Mouse (Mus musculus): ENCODE measurements around the gene Ccdc134. TPM values are rescaled to one million over a fixed set of nuclear protein-coding genes. Genes with fewer than 3 reads are reported as not detected.

Ccdc134 gene
- polyA plus RNA-seq, 1 experiment from 2014 or later: 19.7 TPM

DNA sequence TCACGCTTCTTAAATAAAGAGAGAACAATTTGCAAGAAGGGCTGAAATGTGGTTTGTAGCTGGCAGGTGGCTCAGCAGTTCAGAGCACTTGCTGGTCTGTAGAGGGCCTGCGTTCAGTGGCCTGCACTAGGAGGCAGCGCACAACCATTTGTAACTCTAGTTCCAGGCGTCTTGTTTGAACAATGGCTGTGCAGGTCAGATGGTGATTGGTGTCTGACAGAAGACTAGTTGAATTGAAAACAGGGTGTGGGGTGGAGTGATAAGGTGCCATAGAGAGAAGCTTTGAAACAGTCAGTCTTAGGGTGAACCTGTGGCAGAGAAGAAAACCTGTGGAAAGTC is 36.3 kb downstream of the Ccdc134 start:
- Histone ChIP-seq H3K4me1 (ENCODE audit: control insufficient read depth, insufficient read depth, low read length) (peaks cover 38% of the 10 kb centered on the region), H3K9ac (ENCODE audit: low read length) (no peak overlapping the region), H3K4me3 (ENCODE audit: low read depth, low read length) (no peak overlapping the region), H3K9me3 (ENCODE audit: control insufficient read depth, low read length) (no peaks in the 10 kb centered on the region), H3K27ac (ENCODE audit: low read depth, low read length) (0 out of 2 replicates have a peak overlapping the region, but pooled peaks have one; percentile 44), H3K27me3 (ENCODE audit: control insufficient read depth, insufficient read depth, low read length) (no peaks in the 10 kb centered on the region), H3K4me2 (ENCODE audit: low read depth) (no peak overlapping the region), H3K36me3 (ENCODE audit: control insufficient read depth, insufficient read depth, low read length) (no peaks in the 10 kb centered on the region)
- WGBS: 55% methylated on average over 4 of the region's 4 CpGs
- no peak for ATAC-seq (ENCODE audit: insufficient read depth, low FRiP score, low TSS enrichment)
- no peak for DNase-seq (ENCODE audit: low spot score)

DNA sequence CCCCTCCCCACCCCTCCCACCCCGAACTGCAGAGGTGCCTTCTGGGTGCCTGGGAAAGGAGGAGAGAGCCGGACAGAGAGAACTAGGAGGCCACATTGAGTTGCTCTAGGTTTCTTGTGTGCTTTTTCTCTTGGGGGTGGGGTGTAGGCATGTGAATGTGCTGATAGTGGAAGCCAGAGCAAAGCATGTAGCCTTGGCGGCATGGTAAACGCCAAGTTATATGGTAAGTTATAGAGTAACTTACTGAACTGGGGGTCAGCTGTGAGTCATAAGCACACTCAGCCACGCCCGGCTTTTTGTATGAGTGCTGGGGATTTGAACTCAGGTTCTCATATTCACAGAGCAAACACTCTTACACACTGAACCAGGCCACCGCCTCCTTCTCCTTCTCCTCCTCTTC is 36.8 kb downstream of the Ccdc134 start:
- Histone ChIP-seq H3K4me1 (ENCODE audit: control insufficient read depth, insufficient read depth, low read length) (peaks cover 35% of the 10 kb centered on the region), H3K9me3 (ENCODE audit: control insufficient read depth, low read length) (no peaks in the 10 kb centered on the region), H3K4me2 (ENCODE audit: low read depth) (no peak overlapping the region), H3K36me3 (ENCODE audit: control insufficient read depth, insufficient read depth, low read length) (no peaks in the 10 kb centered on the region), H3K4me3 (ENCODE audit: low read depth, low read length) (no peak overlapping the region), H3K9ac (ENCODE audit: low read length) (no peak overlapping the region), H3K27ac (ENCODE audit: low read depth, low read length) (0 out of 2 replicates have a peak overlapping the region, but pooled peaks have one; percentile 44), H3K27me3 (ENCODE audit: control insufficient read depth, insufficient read depth, low read length) (no peaks in the 10 kb centered on the region)
- DNase-seq (ENCODE audit: low spot score): no peak
- no peak for ATAC-seq (ENCODE audit: insufficient read depth, low FRiP score, low TSS enrichment)
- 77% methylated on average over 7 of the region's 7 CpGs for WGBS

DNA sequence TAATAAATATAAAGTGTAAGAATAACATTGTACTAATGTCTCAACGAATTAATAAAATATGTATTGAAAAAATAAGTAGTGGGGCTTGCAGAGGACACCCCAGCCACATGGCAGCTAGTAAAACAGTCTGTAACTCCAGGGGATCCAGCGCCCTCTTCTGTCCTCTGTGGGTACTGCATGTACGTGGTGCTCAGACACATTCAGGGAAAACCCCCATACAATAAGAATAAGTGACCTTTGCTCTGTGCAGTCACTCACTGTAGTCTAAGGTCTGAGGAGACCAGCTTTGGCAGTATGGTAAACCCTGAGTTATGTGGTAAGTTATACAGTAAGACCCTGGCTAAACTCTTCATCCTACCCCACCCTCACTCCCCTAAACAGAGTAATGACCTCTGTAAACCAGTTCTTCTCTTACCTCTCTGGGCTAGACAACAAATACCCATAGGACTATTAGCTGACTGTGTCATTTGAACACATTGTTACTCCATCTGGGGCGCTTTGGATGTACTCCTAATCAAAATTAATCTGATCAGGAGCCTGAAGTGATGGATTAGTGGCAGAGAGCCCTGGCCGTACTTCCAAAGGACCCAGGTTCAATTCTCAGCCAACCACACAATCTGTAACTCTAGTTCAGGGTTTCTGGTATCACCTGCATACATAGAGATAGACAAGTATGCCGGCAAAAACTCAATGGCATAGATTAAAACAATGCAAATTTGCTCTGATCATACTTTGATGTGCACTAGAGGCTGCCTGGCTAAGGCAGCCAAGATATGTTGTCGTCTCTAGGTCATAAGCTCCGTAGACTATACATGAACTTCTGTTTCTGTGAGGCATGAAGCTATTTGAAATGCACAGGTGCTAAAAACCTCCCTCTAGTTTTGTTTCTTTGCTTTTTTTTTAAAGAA is 37.9 kb downstream of the Ccdc134 start:
- 0 out of 2 replicates have a peak, but pooled peaks cover 3% of the 10 kb centered on the region for H3K36me3 ChIP-seq (ENCODE audit: control insufficient read depth, insufficient read depth, low read length)
- ATAC-seq (ENCODE audit: insufficient read depth, low FRiP score, low TSS enrichment) (no peak), DNase-seq (ENCODE audit: low spot score) (peak; percentile 79)
- no peak overlapping the region for H3K27ac ChIP-seq (ENCODE audit: low read depth, low read length)
- no peak overlapping the region for H3K9ac ChIP-seq (ENCODE audit: low read length)
- H3K27me3 ChIP-seq (ENCODE audit: control insufficient read depth, insufficient read depth, low read length): no peaks in the 10 kb centered on the region
- H3K4me1 ChIP-seq (ENCODE audit: control insufficient read depth, insufficient read depth, low read length): peaks cover 28% of the 10 kb centered on the region
- H3K9me3 ChIP-seq (ENCODE audit: control insufficient read depth, low read length): no peaks in the 10 kb centered on the region
- no peak overlapping the region for H3K4me2 ChIP-seq (ENCODE audit: low read depth)
- 61% methylated on average over 8 of the region's 8 CpGs for WGBS
- H3K4me3 ChIP-seq (ENCODE audit: low read depth, low read length): no peak overlapping the region

DNA sequence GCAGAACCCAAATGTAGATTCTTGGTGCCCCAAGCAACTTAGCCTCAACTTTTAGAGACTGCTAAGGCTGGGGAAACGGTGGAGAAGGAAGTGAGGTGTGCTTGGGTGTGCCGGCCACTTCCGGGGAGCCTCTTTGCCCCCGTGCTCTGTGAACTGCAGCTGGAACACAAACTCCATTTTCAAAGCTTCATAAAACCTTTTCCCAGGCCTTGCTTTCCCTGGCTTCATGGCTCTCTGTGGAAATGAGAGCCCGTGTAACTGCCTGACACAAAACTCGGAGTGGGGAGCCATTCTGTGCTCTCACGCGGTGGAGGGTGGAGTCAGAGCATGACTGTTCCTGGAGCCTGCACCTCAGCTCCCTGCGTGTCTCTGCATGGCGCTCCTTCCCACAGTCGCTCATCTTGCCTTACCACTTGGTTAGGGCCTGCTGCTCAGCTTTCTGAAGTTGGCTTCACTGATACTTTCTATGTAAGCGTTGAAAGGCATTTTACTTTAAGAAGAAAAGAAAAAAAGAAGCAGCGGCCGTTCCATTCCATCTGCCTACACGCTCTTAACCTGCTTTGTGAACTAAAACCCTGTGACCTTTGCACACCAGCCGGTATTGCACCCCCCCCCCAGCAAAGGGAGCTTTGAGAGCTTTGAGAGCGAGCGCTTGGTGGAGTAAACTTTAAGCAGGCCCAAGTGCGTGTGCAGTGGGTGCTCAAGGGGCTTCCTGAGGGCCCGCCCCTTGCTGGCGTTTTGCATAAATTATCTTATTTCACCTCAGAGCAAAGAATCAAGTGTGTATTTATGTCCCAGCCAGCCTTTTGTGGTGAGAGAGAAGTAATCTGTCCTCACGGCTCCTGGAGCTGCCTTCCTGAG is 38.7 kb downstream of the Ccdc134 start:
- Histone ChIP-seq H3K9me3 (ENCODE audit: control insufficient read depth, low read length) (no peaks in the 10 kb centered on the region), H3K27ac (ENCODE audit: low read depth, low read length) (peak overlapping the region; percentile 42; the same call in 1 of the 2 replicates), H3K4me1 (ENCODE audit: control insufficient read depth, insufficient read depth, low read length) (peaks cover 21% of the 10 kb centered on the region), H3K4me3 (ENCODE audit: low read depth, low read length) (no peak overlapping the region), H3K4me2 (ENCODE audit: low read depth) (no peak overlapping the region), H3K36me3 (ENCODE audit: control insufficient read depth, insufficient read depth, low read length) (peaks cover 7% of the 10 kb centered on the region), H3K27me3 (ENCODE audit: control insufficient read depth, insufficient read depth, low read length) (no peaks in the 10 kb centered on the region), H3K9ac (ENCODE audit: low read length) (no peak overlapping the region)
- 59% methylated on average over 22 of the region's 22 CpGs for WGBS
- ATAC-seq (ENCODE audit: insufficient read depth, low FRiP score, low TSS enrichment): no peak
- DNase-seq (ENCODE audit: low spot score): no peak

DNA sequence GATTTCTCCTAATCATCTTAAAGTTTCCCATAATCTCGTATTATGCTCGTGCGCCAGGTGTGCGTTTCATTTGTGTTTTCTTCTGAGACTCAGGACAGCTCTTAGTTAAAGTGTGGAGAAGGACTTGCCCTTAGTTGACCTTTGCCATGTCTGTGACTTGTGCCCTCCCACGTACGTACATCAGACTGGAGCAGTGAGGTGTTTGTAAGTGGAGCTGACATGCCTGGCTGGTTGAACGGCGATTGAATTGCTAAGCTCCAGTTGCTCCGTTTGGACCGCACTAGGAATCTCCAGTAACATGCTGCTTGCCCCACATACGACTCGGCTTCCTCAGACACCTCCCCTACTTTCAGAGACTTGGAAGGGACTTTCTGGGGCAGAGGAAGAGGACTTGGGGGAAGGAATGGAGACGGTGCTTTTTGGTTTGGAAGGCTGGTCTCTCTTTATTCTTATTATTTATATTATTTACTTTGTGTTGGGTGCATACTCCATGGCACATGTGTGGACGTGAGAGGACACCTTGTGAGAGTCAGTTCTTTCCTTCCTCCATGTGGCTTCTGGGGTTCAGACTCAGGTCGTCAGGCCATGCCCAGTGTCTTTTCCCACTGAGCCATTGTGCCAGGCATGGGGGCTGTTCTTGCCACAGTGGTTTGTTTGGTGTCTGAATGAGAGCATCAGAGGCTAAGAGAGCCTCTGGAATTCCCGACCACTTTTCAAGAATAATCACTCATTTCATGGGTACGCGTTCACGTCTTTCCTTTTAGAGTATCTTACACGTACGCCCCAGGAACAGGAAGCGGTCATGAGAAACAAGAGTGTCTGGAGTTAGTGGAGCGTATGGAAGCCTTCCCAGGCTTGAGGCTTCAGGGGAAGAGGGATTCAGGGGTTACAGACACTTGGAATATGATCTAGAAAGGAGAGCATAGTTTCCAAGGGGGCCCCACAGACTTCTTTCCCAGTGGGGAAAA is 39.8 kb downstream of the Ccdc134 start:
- Histone ChIP-seq H3K4me3 (ENCODE audit: low read depth, low read length) (no peak overlapping the region), H3K9ac (ENCODE audit: low read length) (no peak overlapping the region), H3K27me3 (ENCODE audit: control insufficient read depth, insufficient read depth, low read length) (no peaks in the 10 kb centered on the region), H3K27ac (ENCODE audit: low read depth, low read length) (no peak overlapping the region), H3K9me3 (ENCODE audit: control insufficient read depth, low read length) (no peaks in the 10 kb centered on the region), H3K36me3 (ENCODE audit: control insufficient read depth, insufficient read depth, low read length) (peaks cover 7% of the 10 kb centered on the region), H3K4me1 (ENCODE audit: control insufficient read depth, insufficient read depth, low read length) (peaks cover 19% of the 10 kb centered on the region), H3K4me2 (ENCODE audit: low read depth) (no peak overlapping the region)
- ATAC-seq (ENCODE audit: insufficient read depth, low FRiP score, low TSS enrichment): no peak
- 69% methylated on average over 23 of the region's 23 CpGs for WGBS
- DNase-seq (ENCODE audit: low spot score): no peak

DNA sequence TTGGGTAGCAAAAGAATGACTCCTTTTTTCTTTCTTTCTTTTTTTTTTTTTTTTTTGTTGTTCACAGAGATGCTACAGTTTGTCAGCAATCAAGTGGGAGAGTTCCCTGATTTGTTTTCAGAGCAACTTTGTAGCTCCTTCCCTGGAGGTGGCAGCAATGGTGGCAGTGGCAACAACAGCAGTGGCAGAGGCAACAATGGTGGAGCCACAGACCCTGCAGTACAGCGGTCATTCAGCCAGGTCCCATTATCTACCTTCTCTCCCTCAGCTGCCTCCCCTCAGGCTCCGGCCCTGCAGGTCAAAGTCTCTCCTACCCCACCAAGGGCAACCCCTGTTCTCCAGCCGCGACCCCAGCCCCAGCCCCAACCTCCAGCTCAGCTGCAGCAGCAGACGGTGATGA is 41.9 kb downstream of the Ccdc134 start:
- no peaks in the 10 kb centered on the region for H3K27me3 ChIP-seq (ENCODE audit: control insufficient read depth, insufficient read depth, low read length)
- peaks cover 15% of the 10 kb centered on the region for H3K36me3 ChIP-seq (ENCODE audit: control insufficient read depth, insufficient read depth, low read length)
- H3K9me3 ChIP-seq (ENCODE audit: control insufficient read depth, low read length): no peaks in the 10 kb centered on the region
- ATAC-seq (ENCODE audit: insufficient read depth, low FRiP score, low TSS enrichment) (no peak), DNase-seq (ENCODE audit: low spot score) (no peak)
- no peak overlapping the region for H3K4me3 ChIP-seq (ENCODE audit: low read depth, low read length)
- H3K4me1 ChIP-seq (ENCODE audit: control insufficient read depth, insufficient read depth, low read length): peaks cover 19% of the 10 kb centered on the region
- WGBS: 65% methylated on average over 5 of the region's 5 CpGs
- no peak overlapping the region for H3K4me2 ChIP-seq (ENCODE audit: low read depth)
- H3K27ac ChIP-seq (ENCODE audit: low read depth, low read length): no peak overlapping the region
- H3K9ac ChIP-seq (ENCODE audit: low read length): no peak overlapping the region

DNA sequence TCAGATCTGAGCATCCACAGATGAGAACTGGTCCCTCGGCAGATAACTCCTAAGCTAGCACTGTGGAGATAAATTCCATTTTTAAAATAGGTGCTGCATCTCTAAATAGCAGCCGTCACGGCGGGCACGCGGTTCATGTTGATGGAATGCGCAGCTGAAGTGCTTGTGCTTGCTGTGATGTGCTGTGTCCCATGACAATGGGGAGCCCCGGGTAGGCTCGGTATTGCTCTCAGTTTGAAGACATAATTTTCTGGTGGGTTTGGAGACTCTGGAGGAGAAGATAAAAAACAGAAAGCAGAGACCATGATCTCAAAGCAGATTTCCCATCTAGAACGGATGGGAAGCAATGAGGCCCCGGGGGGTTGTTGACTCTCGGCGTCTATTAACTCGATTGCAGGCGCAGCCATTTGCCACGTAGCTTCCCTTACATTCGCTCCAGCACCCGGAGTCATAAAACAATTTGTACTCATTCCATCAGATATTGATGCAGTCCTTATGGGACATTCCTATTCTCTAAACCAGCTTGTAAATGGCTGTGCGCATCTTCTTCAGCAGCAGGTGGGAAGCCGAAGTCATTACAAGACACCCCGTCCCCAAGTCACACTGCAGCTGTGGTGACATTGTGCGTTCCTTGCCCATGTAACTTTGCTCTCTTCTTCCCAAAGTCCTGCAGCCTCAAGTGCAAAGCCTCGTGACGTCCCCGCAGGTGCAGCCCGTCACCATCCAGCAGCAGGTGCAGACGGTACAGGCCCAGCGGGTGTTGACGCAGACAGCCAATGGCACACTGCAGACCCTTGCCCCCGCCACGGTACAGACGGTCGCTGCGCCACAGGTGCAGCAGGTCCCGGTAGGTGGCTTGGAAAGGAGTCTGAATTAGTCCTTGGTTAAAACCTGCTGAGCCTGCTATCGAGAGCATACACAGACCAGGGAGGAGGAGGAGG is 43.0 kb downstream of the Ccdc134 start:
- WGBS: 61% methylated on average over 36 of the region's 36 CpGs
- no peak overlapping the region for H3K9ac ChIP-seq (ENCODE audit: low read length)
- no peak overlapping the region for H3K4me3 ChIP-seq (ENCODE audit: low read depth, low read length)
- no peak for ATAC-seq (ENCODE audit: insufficient read depth, low FRiP score, low TSS enrichment)
- DNase-seq (ENCODE audit: low spot score): no peak
- H3K4me1 ChIP-seq (ENCODE audit: control insufficient read depth, insufficient read depth, low read length): peaks cover 18% of the 10 kb centered on the region
- no peak overlapping the region for H3K27ac ChIP-seq (ENCODE audit: low read depth, low read length)
- no peaks in the 10 kb centered on the region for H3K9me3 ChIP-seq (ENCODE audit: control insufficient read depth, low read length)
- no peak overlapping the region for H3K4me2 ChIP-seq (ENCODE audit: low read depth)
- no peaks in the 10 kb centered on the region for H3K27me3 ChIP-seq (ENCODE audit: control insufficient read depth, insufficient read depth, low read length)
- H3K36me3 ChIP-seq (ENCODE audit: control insufficient read depth, insufficient read depth, low read length): peaks cover 21% of the 10 kb centered on the region

All from neural tube, embryonic 11.5 days (tissue).